Mouse (Mus musculus) kidney, embryonic 14.5 days (tissue): ENCODE data around the gene Nmur1. TPM values are rescaled to one million over a fixed set of nuclear protein-coding genes. Genes with fewer than 3 reads are reported as not detected.

Source experiments
- ATAC-seq: fragments of 200-750 bp; cut with Nextera tagmentation; 2 replicates; pipeline ENCODE4 v1.8.0; 2017; ENCODE audit warnings: moderate number of reproducible peaks, mild to moderate bottlenecking, moderate TSS enrichment, moderate library complexity; ENCODE audit not compliant: low FRiP score, low TSS enrichment
- H3K27ac ChIP-seq: fragments of 300-500 bp; sonication (generic); 2 replicates; pipeline ENCODE4 v1.5.1; 2014; ENCODE audit warnings: low read depth, mild to moderate bottlenecking, low read length, moderate library complexity, mixed read lengths
- H3K27me3 ChIP-seq: fragments of 300-500 bp; sonication (generic); 2 replicates; pipeline ENCODE4 v1.6.1; 2014; ENCODE audit warnings: mild to moderate bottlenecking, low read length; ENCODE audit not compliant: control insufficient read depth, insufficient read depth
- H3K36me3 ChIP-seq: fragments of 300-500 bp; sonication (generic); 2 replicates; pipeline ENCODE4 v1.6.1; 2014; ENCODE audit warnings: low read length, mixed read lengths; ENCODE audit not compliant: control insufficient read depth, insufficient read depth
- H3K4me1 ChIP-seq: fragments of 300-500 bp; sonication (generic); 2 replicates; pipeline ENCODE4 v1.6.1; 2014; ENCODE audit warnings: low read length, mixed read lengths; ENCODE audit not compliant: control insufficient read depth, insufficient read depth
- H3K4me2 ChIP-seq: fragments of 300-500 bp; sonication (generic); replicated peaks from 2 replicates; pipeline ENCODE4 v1.6.1; 2014; ENCODE audit warnings: low read depth, mild to moderate bottlenecking, low read length
- H3K4me3 ChIP-seq: fragments of 300-500 bp; sonication (generic); 2 replicates; pipeline ENCODE4 v1.5.1; 2014; ENCODE audit warnings: mild to moderate bottlenecking, low read length
- H3K9ac ChIP-seq: fragments of 300-500 bp; sonication (generic); 2 replicates; pipeline ENCODE4 v1.6.1; 2014; ENCODE audit warnings: low read depth, mild to moderate bottlenecking, low read length, moderate library complexity
- H3K9me3 ChIP-seq: fragments of 300-500 bp; sonication (generic); 2 replicates; pipeline ENCODE4 v1.6.1; 2016; ENCODE audit warnings: low read length; ENCODE audit not compliant: control insufficient read depth
- WGBS: fragments of 180-500 bp; shearing (Covaris S2); extraction: QIAGEN DNeasy Blood & Tissue Kit; methylation state at CpG from one replicate; pipeline ENCODE4 v1.1.7; 2014; 5-methylcytosine and 5-hydroxymethylcytosine counted together
- polyA plus RNA-seq: library from polyadenylated mRNA; unstranded; fragments of >200 nt; fragmentation: Nextera tagmentation; extraction: Ambion mirVana; gene quantifications from 2 replicates; pipeline ENCODE4 v1.2.1, GENCODE M21; 2014

Gene Nmur1
- polyA plus RNA-seq, 1 experiment from 2014 or later = not detected

DNA sequence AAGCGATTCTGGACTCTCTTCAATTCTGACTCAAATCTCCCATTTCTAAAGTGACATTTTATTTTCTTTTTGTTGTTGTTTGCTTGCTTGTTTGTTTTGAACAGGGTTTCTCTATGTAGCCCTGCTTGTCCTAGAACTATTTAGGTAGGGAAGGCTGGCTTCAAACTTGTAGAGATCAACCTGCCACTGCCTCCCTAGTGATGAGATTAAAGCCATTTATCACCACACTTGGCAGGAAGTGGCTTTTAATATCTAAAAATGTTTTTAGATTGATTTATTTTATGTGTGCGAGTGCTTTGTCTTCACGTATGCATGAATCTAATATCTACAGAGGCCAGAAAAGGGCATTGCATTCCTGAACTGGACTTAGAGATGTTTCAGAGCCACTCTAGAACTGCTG is 32.8 kb downstream of the Nmur1 start:
- H3K27ac ChIP-seq = no peak overlapping the region
- 84% methylated on average over 3 of the region's 3 CpGs for WGBS
- no peak for ATAC-seq
- H3K9ac ChIP-seq = no peak overlapping the region
- H3K36me3 ChIP-seq = no peaks in the 10 kb centered on the region
- H3K9me3 ChIP-seq = no peaks in the 10 kb centered on the region
- no peaks in the 10 kb centered on the region for H3K27me3 ChIP-seq
- no peak overlapping the region for H3K4me2 ChIP-seq
- no peaks in the 10 kb centered on the region for H3K4me1 ChIP-seq
- H3K4me3 ChIP-seq = no peak overlapping the region

DNA sequence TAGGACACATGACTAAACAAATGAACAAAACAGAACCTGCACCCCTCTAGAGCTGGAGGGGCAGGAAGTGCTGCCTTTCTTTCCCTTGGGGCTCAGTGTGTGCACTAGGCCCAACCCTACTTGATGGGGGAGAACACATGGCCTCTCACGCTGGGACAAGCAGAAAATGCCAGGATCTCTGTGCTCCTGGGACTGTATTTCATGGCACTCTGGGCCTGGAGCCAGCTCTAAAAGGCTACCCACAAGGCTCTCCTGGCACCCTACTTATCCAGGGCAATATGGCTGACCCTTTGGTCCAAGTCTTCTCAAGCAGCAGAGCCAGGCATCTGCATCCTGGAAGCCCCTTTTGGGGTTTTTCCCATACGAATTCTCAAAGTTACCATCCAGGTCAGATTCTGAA is 34.6 kb downstream of the Nmur1 start:
- Histone ChIP-seq H3K9me3 (no peaks in the 10 kb centered on the region), H3K27me3 (no peaks in the 10 kb centered on the region), H3K4me1 (no peaks in the 10 kb centered on the region), H3K4me3 (no peak overlapping the region), H3K9ac (no peak overlapping the region), H3K36me3 (no peaks in the 10 kb centered on the region), H3K4me2 (no peak overlapping the region), H3K27ac (no peak overlapping the region)
- ATAC-seq = no peak
- WGBS = 53% methylated on average over 2 of the region's 2 CpGs

DNA sequence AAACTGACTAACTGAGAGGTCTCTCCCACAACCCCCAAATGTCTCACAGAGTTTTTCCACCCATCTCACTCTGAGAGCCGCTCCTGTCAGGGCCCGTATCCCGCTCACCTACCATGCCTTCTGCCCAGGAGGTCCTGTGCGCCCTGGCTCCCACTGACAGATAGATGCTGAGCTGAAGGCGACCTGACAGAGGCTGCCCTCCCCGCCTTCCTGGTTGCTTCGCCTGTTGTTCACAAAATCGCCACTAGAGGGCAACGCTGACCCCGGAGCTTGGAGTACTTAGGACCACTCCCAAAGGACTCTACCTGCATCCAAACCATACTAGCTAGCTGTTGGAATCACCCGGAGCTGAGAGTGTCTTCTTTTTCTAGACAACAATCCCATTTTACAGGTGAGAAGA is 36.8 kb downstream of the Nmur1 start:
- Histone ChIP-seq H3K9me3 (no peaks in the 10 kb centered on the region), H3K27me3 (no peaks in the 10 kb centered on the region), H3K36me3 (no peaks in the 10 kb centered on the region), H3K4me1 (no peaks in the 10 kb centered on the region), H3K27ac (no peak overlapping the region), H3K4me3 (no peak overlapping the region), H3K9ac (no peak overlapping the region), H3K4me2 (no peak overlapping the region)
- 2% methylated on average over 11 of the region's 11 CpGs for WGBS
- ATAC-seq = 0 out of 2 replicates have a peak, but pooled peaks have one; percentile 74

DNA sequence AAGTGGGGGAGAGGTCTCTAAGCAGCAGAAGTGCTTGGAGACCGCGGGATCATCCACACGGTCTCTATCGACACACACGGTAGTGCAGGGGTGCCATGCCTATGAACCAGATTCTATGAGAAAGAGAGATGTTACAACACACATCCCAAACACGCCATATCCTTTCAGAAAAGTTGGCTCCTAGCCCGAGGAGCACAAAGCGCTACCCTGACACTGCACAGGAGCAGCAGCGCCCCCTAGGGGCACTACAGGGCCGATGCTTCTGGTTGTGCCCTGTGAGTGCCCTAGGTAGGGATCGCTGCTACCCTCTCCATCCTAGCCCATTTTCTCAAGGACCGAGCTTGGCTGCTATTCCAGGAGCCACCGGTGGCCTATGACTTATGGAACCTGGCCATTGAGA is 45.0 kb downstream of the Nmur1 start:
- H3K4me1 ChIP-seq = peaks cover 11% of the 10 kb centered on the region
- no peaks in the 10 kb centered on the region for H3K27me3 ChIP-seq
- 39% methylated on average over 13 of the region's 13 CpGs for WGBS
- no peak overlapping the region for H3K9ac ChIP-seq
- ATAC-seq = no peak; the same call in 1 of the 2 replicates
- H3K27ac ChIP-seq = no peak overlapping the region
- H3K4me2 ChIP-seq = 0 out of 2 replicates have a peak overlapping the region, but pooled peaks have one; percentile 8
- no peaks in the 10 kb centered on the region for H3K36me3 ChIP-seq
- H3K4me3 ChIP-seq = no peak overlapping the region
- no peaks in the 10 kb centered on the region for H3K9me3 ChIP-seq

DNA sequence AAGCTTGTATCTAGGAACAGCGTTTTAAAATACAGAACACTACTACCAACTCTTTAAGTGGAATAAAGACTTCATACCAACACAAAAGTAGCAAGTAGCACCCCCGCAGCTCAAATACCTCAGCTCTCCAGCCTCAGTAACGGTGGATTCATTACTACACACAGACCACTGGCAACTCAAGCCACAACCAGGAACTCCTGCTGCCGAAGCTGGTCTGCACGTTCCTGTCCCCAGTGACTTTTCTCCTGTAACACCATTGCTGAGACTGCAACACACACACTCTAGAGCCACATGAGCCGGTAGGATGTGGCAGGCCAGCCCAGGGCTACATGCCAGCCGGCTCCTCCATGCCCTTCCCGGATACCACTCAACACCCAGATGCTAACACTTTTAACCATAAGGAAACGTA is 46.9 kb downstream of the Nmur1 start:
- Histone ChIP-seq H3K36me3 (no peaks in the 10 kb centered on the region), H3K27ac (no peak overlapping the region)
- WGBS = 64% methylated on average over 9 of the region's 9 CpGs

DNA sequence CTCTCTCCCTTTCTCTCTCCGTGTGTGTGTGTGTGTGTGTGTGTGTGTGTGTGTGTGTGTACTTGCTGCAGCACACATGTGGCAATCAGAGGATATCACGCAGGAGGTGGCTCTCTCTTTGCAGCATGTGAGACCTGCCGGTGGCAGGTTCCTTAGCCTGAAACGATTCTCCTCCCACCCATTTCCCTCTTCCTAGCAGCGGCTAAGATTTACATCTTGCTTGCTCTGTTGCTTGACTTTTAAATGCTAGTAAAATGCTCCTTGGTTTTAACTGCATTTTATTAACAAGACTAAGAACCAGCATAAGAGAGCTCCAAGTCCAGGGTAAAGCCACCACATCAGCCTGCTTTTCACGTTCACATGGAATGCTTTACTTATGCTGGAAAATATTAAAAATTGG is 47.4 kb downstream of the Nmur1 start:
- H3K4me2 ChIP-seq = no peak overlapping the region
- no peak for ATAC-seq
- WGBS = 15% methylated on average over 6 of the region's 6 CpGs
- no peak overlapping the region for H3K27ac ChIP-seq
- no peaks in the 10 kb centered on the region for H3K9me3 ChIP-seq
- H3K36me3 ChIP-seq = no peaks in the 10 kb centered on the region
- H3K4me1 ChIP-seq = peaks cover 11% of the 10 kb centered on the region
- H3K4me3 ChIP-seq = no peak overlapping the region
- no peak overlapping the region for H3K9ac ChIP-seq
- H3K27me3 ChIP-seq = no peaks in the 10 kb centered on the region

More for the DNA sequence above, 46.9 kb downstream of the Nmur1 start:
- Histone ChIP-seq H3K27me3 (no peaks in the 10 kb centered on the region), H3K9me3 (no peaks in the 10 kb centered on the region), H3K9ac (no peak overlapping the region), H3K4me1 (peaks cover 11% of the 10 kb centered on the region), H3K4me2 (no peak overlapping the region), H3K4me3 (no peak overlapping the region)
- ATAC-seq = no peak

DNA sequence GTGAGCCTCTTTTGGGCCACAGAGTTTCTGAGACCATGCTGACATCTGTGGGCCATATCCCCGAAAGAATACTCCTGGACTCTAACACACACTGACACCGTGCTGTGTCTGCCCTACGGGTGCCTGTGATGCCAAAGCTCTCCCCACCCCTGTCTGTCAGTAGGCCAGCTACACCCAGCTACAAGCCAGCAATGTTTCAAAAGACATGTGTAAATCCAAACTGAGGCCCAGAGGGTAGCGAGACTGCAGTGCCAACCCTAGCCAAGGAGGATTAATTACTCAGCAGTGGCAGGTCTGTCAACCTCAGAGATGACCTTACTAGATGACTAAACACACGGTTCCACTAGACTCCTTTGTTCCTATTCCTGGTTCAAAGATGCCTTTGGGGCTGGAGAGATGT is 49.7 kb downstream of the Nmur1 start:
- no peaks in the 10 kb centered on the region for H3K27me3 ChIP-seq
- H3K36me3 ChIP-seq = no peaks in the 10 kb centered on the region
- no peak overlapping the region for H3K4me2 ChIP-seq
- no peak overlapping the region for H3K27ac ChIP-seq
- ATAC-seq = no peak
- 72% methylated on average over 5 of the region's 5 CpGs for WGBS
- no peak overlapping the region for H3K4me3 ChIP-seq
- H3K9me3 ChIP-seq = no peaks in the 10 kb centered on the region
- H3K9ac ChIP-seq = no peak overlapping the region
- H3K4me1 ChIP-seq = peaks cover 11% of the 10 kb centered on the region

GRCm38 (mm10) chr1:86371997-86372396 is 54.0 kb downstream of the Nmur1 start:
- Histone ChIP-seq H3K27me3 (no peaks in the 10 kb centered on the region), H3K36me3 (no peaks in the 10 kb centered on the region), H3K4me2 (no peak overlapping the region), H3K27ac (no peak overlapping the region), H3K9me3 (no peaks in the 10 kb centered on the region), H3K4me3 (no peak overlapping the region), H3K4me1 (no peaks in the 10 kb centered on the region), H3K9ac (no peak overlapping the region)
- WGBS = 40% methylated on average over 10 of the region's 10 CpGs
- peak; percentile 60; the same call in 1 of the 2 replicates for ATAC-seq

GRCm38 (mm10) chr1:86368086-86368485 is 57.9 kb downstream of the Nmur1 start:
- ATAC-seq = no peak
- 80% methylated on average over 4 of the region's 4 CpGs for WGBS

More at GRCm38 (mm10) chr1:86368086-86368485, 57.9 kb downstream of the Nmur1 start:
- H3K4me2 ChIP-seq = no peak overlapping the region
- no peaks in the 10 kb centered on the region for H3K9me3 ChIP-seq
- H3K27me3 ChIP-seq = no peaks in the 10 kb centered on the region
- no peak overlapping the region for H3K9ac ChIP-seq
- no peak overlapping the region for H3K4me3 ChIP-seq
- no peak overlapping the region for H3K27ac ChIP-seq
- H3K36me3 ChIP-seq = no peaks in the 10 kb centered on the region
- H3K4me1 ChIP-seq = no peaks in the 10 kb centered on the region
